Comparison of ENCODE assay signal across 8 mouse cellular contexts in genomic region chr2:151008517-151008932, GRCm38 (mm10). TPM values are rescaled to one million over a fixed set of nuclear protein-coding genes. Genes with fewer than 3 reads are reported as not detected.
DNase-seq lines count a peak whose midpoint lies in the region; ATAC-seq and TF ChIP-seq lines count a peak whose summit lies in the region.

No protein-coding gene starts in this region.

- H3K4me3 ChIP-seq in thymus, adult 2 months (ENCODE audit: control insufficient read depth, insufficient read depth, low read length): peak overlapping the region; percentile 35
- H3K4me3 ChIP-seq in hindbrain, embryonic 15.5 days: peak overlapping the region; percentile 64
- peak overlapping the region; percentile 54 for H3K4me3 ChIP-seq in midbrain, embryonic 11.5 days (ENCODE audit: low read depth, low read length)

- TF ChIP-seq CTCF in thymus, adult 2 months (IDR thresholded peaks at IDR 0.05; ENCODE audit: borderline replicate concordance, control insufficient read depth, extremely low read depth, insufficient read depth, low read length, poor library complexity): no peak

- H3K9ac ChIP-seq in hindbrain, embryonic 15.5 days: peak overlapping the region; percentile 61
- peak overlapping the region; percentile 80 for H3K9ac ChIP-seq in midbrain, embryonic 11.5 days (ENCODE audit: low read length)

- no peaks in the 10 kb centered on the region for H3K36me3 ChIP-seq in thymus, adult 2 months (ENCODE audit: control insufficient read depth, insufficient read depth, low read length)
- H3K36me3 ChIP-seq in hindbrain, embryonic 15.5 days: no peaks in the 10 kb centered on the region
- H3K36me3 ChIP-seq in midbrain, embryonic 11.5 days (ENCODE audit: control insufficient read depth, insufficient read depth, low read length): no peaks in the 10 kb centered on the region

- WGBS in thymus, adult 2 months: 3% methylated on average over 21 of the region's 21 CpGs
- under 1% methylated on average over 21 of the region's 21 CpGs for WGBS in hindbrain, embryonic 15.5 days
- 0% methylated on average over 21 of the region's 21 CpGs for WGBS in midbrain, embryonic 11.5 days

- H3K4me1 ChIP-seq in thymus, adult 2 months (replicated peaks; ENCODE audit: control insufficient read depth, insufficient read depth, low read length): no peaks in the 10 kb centered on the region
- H3K4me1 ChIP-seq in hindbrain, embryonic 15.5 days (replicated peaks): peaks cover 17% of the 10 kb centered on the region
- peaks cover 11% of the 10 kb centered on the region for H3K4me1 ChIP-seq in midbrain, embryonic 11.5 days (ENCODE audit: control insufficient read depth, insufficient read depth, low read length)

- peak; percentile 68 for DNase-seq in adrenal gland, adult 2 months
- DNase-seq in adrenal gland, adult 18-20 months (ENCODE audit: low spot score in 2 of 2): no peak
- no peak for DNase-seq in thymus, adult 2 months
- DNase-seq in thymus, postnatal 14 days: no peak
- DNase-seq in midbrain, embryonic 11.5 days (ENCODE audit: low spot score, missing footprints): peak; percentile 95
- no peak for DNase-seq in thymus, postnatal 36 days
- DNase-seq in frontal cortex, adult 2 months (ENCODE audit: extremely low spot score in 1 of 2, low spot score in 1 of 2): no peak

- no peak for TF ChIP-seq POLR2A in thymus, adult 2 months (IDR thresholded peaks at IDR 0.05; ENCODE audit: control insufficient read depth, extremely low read depth, insufficient read depth, low read length, poor library complexity)

- no peak for ATAC-seq in hindbrain, embryonic 15.5 days (ENCODE audit: low FRiP score, low read depth)
- peak; percentile 57 for ATAC-seq in midbrain, embryonic 11.5 days (ENCODE audit: low FRiP score)

- no peak overlapping the region for H3K27ac ChIP-seq in thymus, adult 2 months (ENCODE audit: control insufficient read depth, insufficient read depth, low read length)
- peak overlapping the region; percentile 55 for H3K27ac ChIP-seq in hindbrain, embryonic 15.5 days (replicated peaks)
- no peak overlapping the region for H3K27ac ChIP-seq in midbrain, embryonic 11.5 days (ENCODE audit: low read depth, low read length)

- H3K9me3 ChIP-seq in hindbrain, embryonic 15.5 days: no peaks in the 10 kb centered on the region
- no peaks in the 10 kb centered on the region for H3K9me3 ChIP-seq in midbrain, embryonic 11.5 days (ENCODE audit: control insufficient read depth, low read length)

- H3K27me3 ChIP-seq in thymus, adult 2 months (ENCODE audit: control insufficient read depth, insufficient read depth, low read length): peaks cover 14% of the 10 kb centered on the region; the same call in 1 of the 2 replicates
- H3K27me3 ChIP-seq in hindbrain, embryonic 15.5 days: 0 out of 2 replicates have a peak, but pooled peaks cover 5% of the 10 kb centered on the region
- H3K27me3 ChIP-seq in midbrain, embryonic 11.5 days (ENCODE audit: control insufficient read depth, insufficient read depth, low read length): no peaks in the 10 kb centered on the region; the same call in 1 of the 2 replicates

- peak overlapping the region; percentile 97 for H3K4me2 ChIP-seq in hindbrain, embryonic 15.5 days
- H3K4me2 ChIP-seq in midbrain, embryonic 11.5 days: peak overlapping the region; percentile 75

RNA-seq across cellular contexts. Expression of gene Ninl, which starts 30.7 kb away (rescaled TPM):
- 10 to 100 TPM; 14.6 to 22.1 TPM for total RNA-seq in adrenal gland, adult 2 months (2021)
- polyA plus RNA-seq in adrenal gland, adult 2 months (2012; rRNA removed): 9.6 and 10.4 TPM in 2 replicates
- 10 to 100 TPM in 1 of 2 experiments, 1 to 10 TPM in 1; 8.1 to 32.8 TPM for total RNA-seq in adrenal gland, adult 18-20 months (2021)
- 0.40 and 0.46 TPM in 2 replicates for polyA plus RNA-seq in thymus, adult 2 months (2012; rRNA removed)
- 4.1 and 5.0 TPM in 2 replicates for polyA plus RNA-seq in hindbrain, embryonic 15.5 days (2015; fragmentation: Nextera tagmentation; extraction: Ambion mirVana)
- 11.2 and 11.6 TPM in 2 replicates for polyA plus RNA-seq in midbrain, embryonic 11.5 days (2014; fragmentation: Nextera tagmentation; extraction: Ambion mirVana)
- 6.2 and 7.2 TPM in 2 replicates for polyA plus RNA-seq in frontal cortex, adult 2 months (2012; rRNA removed)

RNA-seq across cellular contexts. Expression of gene Nanp, which starts 30.7 kb away (rescaled TPM):
- 10 to 100 TPM in 1 of 2 experiments, 1 to 10 TPM in 1; 6.2 to 11.4 TPM for total RNA-seq in adrenal gland, adult 2 months (2021)
- polyA plus RNA-seq in adrenal gland, adult 2 months (2012; rRNA removed): 0.47 and 0.64 TPM in 2 replicates
- 1 to 10 TPM; 7.8 to 9.2 TPM for total RNA-seq in adrenal gland, adult 18-20 months (2021)
- 3.0 and 4.3 TPM in 2 replicates for polyA plus RNA-seq in thymus, adult 2 months (2012; rRNA removed)
- 35.2 and 35.8 TPM in 2 replicates for polyA plus RNA-seq in hindbrain, embryonic 15.5 days (2015; fragmentation: Nextera tagmentation; extraction: Ambion mirVana)
- polyA plus RNA-seq in midbrain, embryonic 11.5 days (2014; fragmentation: Nextera tagmentation; extraction: Ambion mirVana): 52.4 and 58.9 TPM in 2 replicates
- 17.4 and 20.5 TPM in 2 replicates for polyA plus RNA-seq in frontal cortex, adult 2 months (2012; rRNA removed)

Comparison
In these comparisons a context has a peak if more than half of its experiments do, and no peak if none do; other contexts are left out.
1. DNase-seq: peak in adrenal gland, adult 2 months (single experiment) and midbrain, embryonic 11.5 days (single experiment); none in adrenal gland, adult 18-20 months (0 of 2), thymus, adult 2 months (single experiment), thymus, postnatal 14 days (single experiment), thymus, postnatal 36 days (0 of 2) and frontal cortex, adult 2 months (0 of 2).
2. Peak in every context shown above with its lines, with median percentiles within 50 percentile points of each other: H3K4me3 ChIP-seq.